Mouse (Mus musculus) thymus, adult 2 months (tissue): ENCODE data around the gene Mepe.

Experiments used
- CTCF ChIP-seq: fragments of 200-500 bp; IDR thresholded peaks from 2 replicates; pipeline ENCODE4 v1.5.1; 2012; ENCODE audit warnings: mild to moderate bottlenecking, control low read depth, low read length, moderate library complexity, borderline replicate concordance; ENCODE audit not compliant: control insufficient read depth, poor library complexity, insufficient read depth; ENCODE audit errors: extremely low read depth
- POLR2A ChIP-seq: fragments of 200-500 bp; IDR thresholded peaks from 2 replicates; pipeline ENCODE4 v1.6.1; 2012; ENCODE audit warnings: mild to moderate bottlenecking, low read length, control low read depth, moderate library complexity; ENCODE audit not compliant: control insufficient read depth, poor library complexity, insufficient read depth; ENCODE audit errors: extremely low read depth

- TF ChIP-seq POLR2A (no peak), CTCF (no peak)
Observed at GRCm38 (mm10) chr5:104351041-104351440, 25.9 kb downstream of the Mepe start.
